Mouse (Mus musculus) heart, adult 2 months (tissue): ENCODE measurements at regions not wholly inside any gene's neighbourhood (a gene's known extent, or its start where the extent isn't known, plus 50 kb on each side); places are given as distances from the start of the nearest gene placed in this dataset.

Experiments
- DNase-seq, 2 experiments: peaks; one replicate each; pipeline ENCODE4 v3.0.0; 2021
- H3K27ac ChIP-seq: fragments of 200-600 bp; 2 replicates; pipeline ENCODE4 v1.8.1; 2022
- H3K27me3 ChIP-seq: fragments of 200-500 bp; 2 replicates; pipeline ENCODE4 v1.6.1; 2012; ENCODE audit warnings: mild to moderate bottlenecking, low read length, inconsistent platforms, mixed read lengths; ENCODE audit not compliant: control insufficient read depth, insufficient read depth
- H3K36me3 ChIP-seq: fragments of 200-500 bp; 2 replicates; pipeline ENCODE4 v1.6.1; 2012; ENCODE audit warnings: low read length, inconsistent platforms; ENCODE audit not compliant: control insufficient read depth, insufficient read depth
- H3K4me1 ChIP-seq: fragments of 200-500 bp; 2 replicates; pipeline ENCODE4 v1.6.1; 2011; ENCODE audit warnings: low read length; ENCODE audit not compliant: control insufficient read depth, insufficient read depth
- H3K4me3 ChIP-seq: fragments of 200-600 bp; 2 replicates; pipeline ENCODE4 v1.8.1; 2022
- H3K79me2 ChIP-seq: fragments of 200-500 bp; replicated peaks from 2 replicates; pipeline ENCODE4 v1.6.1; 2012; ENCODE audit warnings: mild to moderate bottlenecking, inconsistent platforms, low read length, moderate library complexity, mixed read lengths; ENCODE audit not compliant: control insufficient read depth, insufficient read depth
- H3K9ac ChIP-seq: fragments of 200-500 bp; 2 replicates; pipeline ENCODE4 v1.6.1; 2012; ENCODE audit warnings: low read depth, mild to moderate bottlenecking, control low read depth, inconsistent platforms, low read length, mixed read lengths
- CTCF ChIP-seq: fragments of 200-600 bp; IDR thresholded peaks from 2 replicates; pipeline ENCODE4 v1.8.1; 2022; ENCODE audit warnings: antibody characterized with exemption, mild to moderate bottlenecking, moderate library complexity
- EP300 ChIP-seq: fragments of 200-500 bp; IDR thresholded peaks from 2 replicates; pipeline ENCODE4 v1.6.1; 2011; ENCODE audit warnings: low read depth, low read length, control low read depth; ENCODE audit not compliant: insufficient read depth
- POLR2A ChIP-seq: fragments of 200-500 bp; IDR thresholded peaks from 2 replicates; pipeline ENCODE4 v1.6.1; 2011; ENCODE audit warnings: mild to moderate bottlenecking, low read depth, low read length, control low read depth; ENCODE audit not compliant: insufficient read depth
- WGBS: fragments of 180-500 bp; shearing (Covaris S2); methylation state at CpG from one replicate; pipeline ENCODE4 v1.1.7; 2018; 5-methylcytosine and 5-hydroxymethylcytosine counted together
- intact Hi-C: fragments of 180-260 bp; cut with DNase I; formaldehyde crosslinking; loops from one replicate; pipeline ENCODE4 v1.15.1; 2025

DNA sequence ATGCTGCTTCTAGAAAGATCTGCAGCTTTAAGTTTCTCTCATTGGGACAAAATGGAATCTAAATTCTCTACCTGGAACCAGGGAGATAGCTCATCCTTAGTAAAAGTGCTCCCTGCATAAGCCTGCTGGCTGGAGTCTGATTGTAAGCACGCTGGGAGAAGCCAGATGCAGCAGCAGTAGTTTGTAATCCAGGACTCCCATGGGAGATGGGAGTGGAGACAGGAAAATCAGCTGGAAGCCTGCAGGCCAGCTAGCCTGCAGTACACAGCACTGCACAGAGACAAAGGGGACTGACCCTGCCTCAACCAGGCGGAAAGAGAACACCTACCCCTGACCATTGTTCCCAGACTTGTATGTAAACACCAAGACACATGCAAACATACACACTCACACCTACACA, 170.2 kb downstream of the Shq1 start:
- Histone ChIP-seq H3K9ac (no peak overlapping the region), H3K79me2 (no peaks in the 10 kb centered on the region), H3K27me3 (no peaks in the 10 kb centered on the region), H3K4me1 (peaks cover 9% of the 10 kb centered on the region), H3K36me3 (no peaks in the 10 kb centered on the region), H3K27ac (no peak overlapping the region), H3K4me3 (no peak overlapping the region)
- peak; percentile 35 to 38 for DNase-seq
- 30% methylated on average over 2 of the region's 2 CpGs for WGBS
- TF ChIP-seq CTCF (no peak), EP300 (no peak), POLR2A (no peak)
- intact Hi-C loops = no loop called here

DNA sequence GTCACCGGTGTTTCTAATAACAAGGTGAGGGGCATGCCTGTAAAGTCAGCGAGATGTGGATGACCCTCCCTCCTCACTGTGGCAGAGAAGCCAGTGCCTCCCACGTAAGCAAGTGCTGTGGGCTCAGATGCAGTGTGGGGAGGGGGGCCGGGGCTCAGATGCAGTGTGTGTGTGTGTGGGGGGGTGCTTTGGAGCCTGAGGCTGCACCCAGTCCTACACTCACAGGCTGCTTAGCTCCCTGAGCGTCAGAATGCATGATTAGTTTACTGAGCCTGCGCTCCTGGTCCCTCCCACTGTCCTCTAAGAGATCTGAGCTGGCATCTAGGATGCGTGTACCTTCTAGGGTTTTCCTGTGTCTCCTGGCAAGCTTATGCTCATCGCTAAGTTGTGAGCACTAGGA, 170.9 kb downstream of the Shq1 start:
- no peaks in the 10 kb centered on the region for H3K27me3 ChIP-seq
- H3K36me3 ChIP-seq = no peaks in the 10 kb centered on the region
- no peak overlapping the region for H3K4me3 ChIP-seq
- H3K9ac ChIP-seq = no peak overlapping the region
- no peak overlapping the region for H3K27ac ChIP-seq
- no peak for DNase-seq
- no peak for TF ChIP-seq CTCF
- TF ChIP-seq EP300 = no peak
- TF ChIP-seq POLR2A = no peak
- no peaks in the 10 kb centered on the region for H3K79me2 ChIP-seq
- 83% methylated on average over 8 of the region's 8 CpGs for WGBS
- H3K4me1 ChIP-seq = peaks cover 9% of the 10 kb centered on the region
- intact Hi-C loops = no loop called here

- no peak overlapping the region for H3K27ac ChIP-seq
- no peaks in the 10 kb centered on the region for H3K79me2 ChIP-seq
- no peaks in the 10 kb centered on the region for H3K36me3 ChIP-seq
- no peak overlapping the region for H3K4me3 ChIP-seq
- H3K4me1 ChIP-seq = peaks cover 9% of the 10 kb centered on the region
- peak in 1 of 2 experiments; percentile 17 for DNase-seq
- H3K27me3 ChIP-seq = no peaks in the 10 kb centered on the region
- WGBS = 47% methylated on average over 4 of the region's 4 CpGs
- intact Hi-C loops = no loop called here
- TF ChIP-seq CTCF (no peak), EP300 (no peak), POLR2A (no peak)
- no peak overlapping the region for H3K9ac ChIP-seq
These were observed 172.1 kb downstream of the Shq1 start for GRCm38 (mm10) chr6:100498861-100499271.

DNA sequence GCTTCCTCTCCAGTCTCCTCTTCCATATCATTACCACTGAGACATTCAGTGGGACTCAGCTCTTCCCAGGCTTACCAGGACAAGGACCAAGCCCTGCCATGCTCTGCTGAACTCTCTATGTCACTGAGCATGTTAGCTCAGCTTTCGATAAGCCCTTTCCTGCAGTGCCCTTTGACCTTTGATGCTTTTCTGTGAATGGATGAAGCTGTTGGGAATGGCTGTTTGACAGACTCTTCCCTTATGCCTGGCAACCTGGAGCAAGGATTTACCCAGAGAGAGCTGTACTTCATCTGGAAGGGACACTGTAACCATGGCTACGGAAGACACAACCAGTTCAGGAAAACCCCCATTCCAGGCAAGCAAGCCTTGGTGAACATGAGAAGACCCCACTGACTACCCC, 172.8 kb downstream of the Shq1 start:
- Histone ChIP-seq H3K9ac (no peak overlapping the region), H3K4me3 (no peak overlapping the region), H3K36me3 (no peaks in the 10 kb centered on the region), H3K27ac (no peak overlapping the region), H3K79me2 (no peaks in the 10 kb centered on the region), H3K27me3 (no peaks in the 10 kb centered on the region), H3K4me1 (peaks cover 7% of the 10 kb centered on the region)
- no peak for DNase-seq
- intact Hi-C loops = no loop called here
- WGBS = 94% methylated on average over 2 of the region's 2 CpGs
- TF ChIP-seq EP300 = no peak
- no peak for TF ChIP-seq CTCF
- no peak for TF ChIP-seq POLR2A

- Histone ChIP-seq H3K4me3 (no peak overlapping the region), H3K9ac (no peak overlapping the region), H3K27me3 (no peaks in the 10 kb centered on the region), H3K79me2 (no peaks in the 10 kb centered on the region), H3K4me1 (peaks cover 4% of the 10 kb centered on the region), H3K27ac (no peak overlapping the region), H3K36me3 (no peaks in the 10 kb centered on the region)
- intact Hi-C loops = no loop called here
- TF ChIP-seq POLR2A (no peak), EP300 (no peak), CTCF (no peak)
- no peak for DNase-seq
These were observed 174.8 kb downstream of the Shq1 start for GRCm38 (mm10) chr6:100496135-100496534.

GRCm38 (mm10) chr6:100495131-100495530, 175.8 kb downstream of the Shq1 start:
- Histone ChIP-seq H3K9ac (no peak overlapping the region), H3K36me3 (no peaks in the 10 kb centered on the region), H3K27me3 (no peaks in the 10 kb centered on the region), H3K27ac (no peak overlapping the region), H3K4me3 (no peak overlapping the region), H3K79me2 (no peaks in the 10 kb centered on the region), H3K4me1 (peaks cover 1% of the 10 kb centered on the region; the same call in 1 of the 2 replicates)
- WGBS = 52% methylated on average over 12 of the region's 12 CpGs
- intact Hi-C loops = no loop called here
- DNase-seq = peak; percentile 24 to 39
- TF ChIP-seq EP300 (no peak), CTCF (no peak), POLR2A (no peak)
